Mouse (Mus musculus): Measurements from ENCODE around the gene Nav2.

DNA sequence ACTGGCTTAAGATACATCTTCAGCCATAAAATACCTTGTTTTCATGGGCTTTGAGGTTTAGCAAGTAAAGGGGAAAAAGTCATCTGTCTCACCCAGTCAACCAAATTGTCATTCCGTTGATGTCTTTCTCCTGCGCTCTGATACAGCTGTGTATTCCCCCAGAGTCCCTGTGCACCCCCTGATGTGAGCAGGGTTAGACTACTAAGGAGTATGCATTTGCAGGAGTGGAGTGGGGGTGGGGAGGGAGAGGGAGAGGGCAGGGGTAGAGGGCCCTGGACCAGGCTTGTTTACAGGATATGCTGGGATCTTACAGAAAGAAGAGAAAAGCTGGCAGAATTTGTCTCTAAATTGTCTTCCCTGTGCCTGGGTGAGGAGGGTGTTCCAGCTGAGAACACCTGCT is 440.1 kb downstream of the Nav2 start:
- TF ChIP-seq CTCF (conservative IDR thresholded peaks at IDR 0.05; ENCODE audit: low read length) (no peak), POU5F1 (IDR thresholded peaks at IDR 0.05; ENCODE audit: borderline replicate concordance, low read length) (no peak)

Data from E14TG2a.4 (cell line).